Mouse (Mus musculus): Measurements from ENCODE around the gene Rps6. TPM values are rescaled to one million over a fixed set of nuclear protein-coding genes. Genes with fewer than 3 reads are reported as not detected.
"Not testable (repeated sequence)": the region's sequence is repeated elsewhere in the genome, so short reads cannot be mapped to it uniquely, and the experiment has no call there.

The Rps6 gene
- polyA plus RNA-seq, 1 experiment from 2014 or later = 431 TPM

DNA sequence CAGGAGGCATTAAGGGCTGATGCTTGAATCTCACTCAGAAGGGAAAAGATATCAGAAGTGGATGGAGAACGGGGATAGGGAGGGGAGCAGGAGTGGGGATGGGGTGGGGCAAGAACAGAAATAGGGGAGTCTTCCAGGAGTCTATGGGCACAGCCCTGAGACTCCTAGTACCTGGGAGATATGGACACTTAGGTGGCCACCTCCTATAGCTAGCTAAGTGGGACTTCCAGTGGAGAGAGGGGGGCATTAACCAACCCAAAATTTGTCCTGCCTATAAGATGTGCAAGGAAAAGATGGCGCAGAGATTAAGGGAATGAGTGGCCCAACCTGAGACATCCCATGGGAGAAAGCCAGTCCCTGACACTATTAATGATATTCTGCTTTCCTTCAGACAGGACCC lies 5.9 kb downstream of the Rps6 start:
- no peak for ATAC-seq (ENCODE audit: insufficient read depth)

DNA sequence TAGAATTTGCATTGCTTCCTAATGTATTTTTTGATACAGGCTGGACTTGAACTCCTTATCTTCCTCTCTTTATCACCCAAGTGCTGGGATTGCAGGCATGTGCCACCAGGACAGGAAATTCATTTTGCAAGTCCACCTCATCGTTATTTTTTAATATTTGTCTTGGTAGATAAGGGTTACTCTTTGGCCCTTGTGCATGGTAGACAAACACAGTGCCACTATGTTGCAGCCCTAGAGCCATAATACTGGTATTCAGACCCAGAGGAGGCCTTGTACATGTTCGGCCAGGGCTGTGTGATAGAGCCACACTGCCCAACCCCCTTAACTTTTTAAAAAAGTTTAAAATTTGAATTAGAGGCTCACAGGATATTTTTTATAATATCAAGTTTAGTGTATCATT lies 10.0 kb downstream of the Rps6 start:
- no peak for ATAC-seq (ENCODE audit: insufficient read depth)
- Histone ChIP-seq H3K27ac (replicated peaks) (no peak overlapping the region), H3K9ac (no peak overlapping the region), H3K9me3 (replicated peaks) (no peaks in the 10 kb centered on the region), H3K36me3 (replicated peaks) (peaks cover 39% of the 10 kb centered on the region), H3K4me1 (replicated peaks) (no peaks in the 10 kb centered on the region), H3K4me3 (replicated peaks) (no peak overlapping the region), H3K4me2 (no peak overlapping the region), H3K27me3 (no peaks in the 10 kb centered on the region)
- WGBS (ENCODE audit: insufficient replicate concordance) = 52% methylated on average over 2 of the region's 2 CpGs

More for the DNA sequence above, 5.9 kb downstream of the Rps6 start:
- Histone ChIP-seq H3K36me3 (replicated peaks) (peaks cover 56% of the 10 kb centered on the region), H3K4me1 (replicated peaks) (peaks cover 14% of the 10 kb centered on the region; the same call in 1 of the 2 replicates), H3K9ac (no peak overlapping the region), H3K4me3 (replicated peaks) (no peak overlapping the region), H3K9me3 (replicated peaks) (no peaks in the 10 kb centered on the region), H3K4me2 (no peak overlapping the region), H3K27ac (replicated peaks) (no peak overlapping the region), H3K27me3 (no peaks in the 10 kb centered on the region)
- 63% methylated on average over 2 of the region's 2 CpGs for WGBS (ENCODE audit: insufficient replicate concordance)

GRCm38 (mm10) chr4:86845384-86845783 lies 11.8 kb downstream of the Rps6 start:
- H3K36me3 ChIP-seq (replicated peaks) = peaks cover 43% of the 10 kb centered on the region
- no peaks in the 10 kb centered on the region for H3K9me3 ChIP-seq (replicated peaks)
- no peak overlapping the region for H3K4me3 ChIP-seq (replicated peaks)
- 75% methylated on average over 3 of the region's 3 CpGs for WGBS (ENCODE audit: insufficient replicate concordance)
- H3K27me3 ChIP-seq = no peaks in the 10 kb centered on the region
- ATAC-seq (ENCODE audit: insufficient read depth) = no peak
- no peak overlapping the region for H3K4me2 ChIP-seq
- H3K9ac ChIP-seq = no peak overlapping the region
- H3K27ac ChIP-seq (replicated peaks) = no peak overlapping the region
- H3K4me1 ChIP-seq (replicated peaks) = no peaks in the 10 kb centered on the region

GRCm38 (mm10) chr4:86841141-86841540 lies 16.1 kb downstream of the Rps6 start:
- not testable (repeated sequence) for H3K27me3 ChIP-seq; ATAC-seq (ENCODE audit: insufficient read depth); H3K9ac ChIP-seq; H3K4me1 ChIP-seq (replicated peaks); H3K4me3 ChIP-seq (replicated peaks); H3K27ac ChIP-seq (replicated peaks); H3K9me3 ChIP-seq (replicated peaks); H3K4me2 ChIP-seq
- WGBS (ENCODE audit: insufficient replicate concordance) = 81% methylated on average over 2 of the region's 2 CpGs
- H3K36me3 ChIP-seq (replicated peaks) = peaks cover 49% of the 10 kb centered on the region

GRCm38 (mm10) chr4:86831896-86832295 lies 25.3 kb downstream of the Rps6 start:
- H3K9ac ChIP-seq = no peak overlapping the region
- H3K9me3 ChIP-seq (replicated peaks) = no peaks in the 10 kb centered on the region
- H3K36me3 ChIP-seq (replicated peaks) = peaks cover 34% of the 10 kb centered on the region
- ATAC-seq (ENCODE audit: insufficient read depth) = no peak
- WGBS (ENCODE audit: insufficient replicate concordance) = 81% methylated on average over 2 of the region's 2 CpGs
- H3K4me3 ChIP-seq (replicated peaks) = no peak overlapping the region
- no peak overlapping the region for H3K27ac ChIP-seq (replicated peaks)
- H3K4me2 ChIP-seq = no peak overlapping the region
- no peaks in the 10 kb centered on the region for H3K27me3 ChIP-seq
- no peaks in the 10 kb centered on the region for H3K4me1 ChIP-seq (replicated peaks)

DNA sequence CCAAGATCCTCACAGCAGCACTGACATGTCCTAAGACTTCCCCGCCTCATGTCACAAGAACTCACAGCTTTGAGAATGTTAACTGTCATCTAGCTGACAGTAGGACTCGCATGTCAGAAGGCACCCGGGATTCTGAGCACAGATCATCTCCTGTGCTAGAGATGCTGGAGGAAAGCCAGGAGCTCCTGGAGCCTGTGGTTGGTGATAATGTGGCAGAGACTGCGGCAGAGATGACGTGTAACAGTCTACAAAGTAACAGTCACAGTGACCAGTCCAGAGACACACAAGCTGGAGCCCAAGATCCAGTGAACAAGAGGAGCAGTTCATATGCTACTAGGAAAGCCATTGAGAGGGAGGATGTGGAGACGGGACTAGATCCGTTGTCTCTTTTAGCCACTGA lies 32.1 kb downstream of the Rps6 start:
- 76% methylated on average over 7 of the region's 7 CpGs for WGBS (ENCODE audit: insufficient replicate concordance)
- Histone ChIP-seq H3K9ac (no peak overlapping the region), H3K27ac (replicated peaks) (no peak overlapping the region), H3K27me3 (no peaks in the 10 kb centered on the region), H3K9me3 (replicated peaks) (no peaks in the 10 kb centered on the region), H3K4me1 (replicated peaks) (no peaks in the 10 kb centered on the region), H3K36me3 (replicated peaks) (peaks cover 58% of the 10 kb centered on the region), H3K4me3 (replicated peaks) (no peak overlapping the region), H3K4me2 (no peak overlapping the region)
- no peak for ATAC-seq (ENCODE audit: insufficient read depth)

DNA sequence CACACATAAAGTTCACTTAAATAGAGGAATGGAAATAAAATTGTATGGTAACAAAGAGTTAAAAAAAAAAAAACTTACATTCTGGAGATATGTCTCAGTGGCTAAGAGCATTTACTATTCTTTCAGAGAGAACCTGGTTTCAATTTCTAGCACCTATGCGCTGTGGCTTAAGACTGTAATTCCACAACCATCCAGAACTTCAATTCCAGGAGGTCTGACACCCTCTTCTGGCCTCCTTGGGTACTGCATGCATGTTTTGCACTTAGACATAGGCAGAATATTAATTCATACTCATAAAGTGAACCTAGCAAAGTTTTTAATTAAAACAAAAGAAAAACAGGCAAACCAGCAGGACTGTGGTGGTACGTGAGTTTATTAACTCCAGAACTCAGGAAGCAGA lies 34.0 kb downstream of the Rps6 start:
- WGBS (ENCODE audit: insufficient replicate concordance) = 70% methylated on average over 2 of the region's 2 CpGs
- ATAC-seq (ENCODE audit: insufficient read depth) = no peak
- no peak overlapping the region for H3K27ac ChIP-seq (replicated peaks)

GRCm38 (mm10) chr4:86814850-86815249 lies 42.4 kb downstream of the Rps6 start:
- no peak for ATAC-seq (ENCODE audit: insufficient read depth)
- Histone ChIP-seq H3K9ac (no peak overlapping the region), H3K4me3 (replicated peaks) (no peak overlapping the region), H3K27me3 (no peaks in the 10 kb centered on the region), H3K36me3 (replicated peaks) (peaks cover 15% of the 10 kb centered on the region), H3K4me1 (replicated peaks) (no peaks in the 10 kb centered on the region), H3K27ac (replicated peaks) (no peak overlapping the region), H3K9me3 (replicated peaks) (no peaks in the 10 kb centered on the region), H3K4me2 (no peak overlapping the region)
- 43% methylated on average over 3 of the region's 3 CpGs for WGBS (ENCODE audit: insufficient replicate concordance)

More for the DNA sequence above, 34.0 kb downstream of the Rps6 start:
- Histone ChIP-seq H3K4me1 (replicated peaks) (no peaks in the 10 kb centered on the region), H3K4me2 (no peak overlapping the region), H3K9ac (no peak overlapping the region), H3K36me3 (replicated peaks) (peaks cover 50% of the 10 kb centered on the region), H3K4me3 (replicated peaks) (no peak overlapping the region), H3K9me3 (replicated peaks) (no peaks in the 10 kb centered on the region), H3K27me3 (no peaks in the 10 kb centered on the region)

DNA sequence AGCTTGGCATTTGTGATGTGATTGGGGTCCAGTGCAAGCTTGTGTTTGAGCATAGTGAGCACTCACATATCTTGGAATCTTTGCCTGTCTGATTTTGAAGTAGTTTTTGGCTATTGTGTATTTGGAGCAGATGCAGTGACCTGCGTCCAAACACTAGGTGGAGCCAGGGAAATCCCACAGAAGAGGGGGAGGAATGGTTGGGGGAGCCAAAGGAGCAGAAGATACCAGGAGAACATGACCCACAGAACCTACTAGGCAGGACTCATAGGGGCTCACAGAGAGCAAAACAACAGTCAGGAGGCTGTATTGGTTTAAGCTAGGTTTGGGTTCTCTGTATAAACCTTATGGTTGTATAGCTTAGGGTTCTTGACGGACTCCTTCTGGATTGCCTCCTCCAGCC lies 46.6 kb downstream of the Rps6 start:
- Histone ChIP-seq H3K4me3 (replicated peaks) (no peak overlapping the region), H3K4me1 (replicated peaks) (no peaks in the 10 kb centered on the region), H3K9ac (no peak overlapping the region), H3K9me3 (replicated peaks) (no peaks in the 10 kb centered on the region), H3K4me2 (no peak overlapping the region), H3K36me3 (replicated peaks) (peaks cover 12% of the 10 kb centered on the region), H3K27ac (replicated peaks) (no peak overlapping the region), H3K27me3 (no peaks in the 10 kb centered on the region)
- no peak for ATAC-seq (ENCODE audit: insufficient read depth)
- WGBS (ENCODE audit: insufficient replicate concordance) = 60% methylated on average over 2 of the region's 2 CpGs

Other genes starting within 250 kb of the Rps6 start
- 10.9 and 11.4 TPM in 2 replicates for gene Haus6, start 245.4 kb downstream of the Rps6 start, polyA plus RNA-seq (2015; fragmentation: Nextera tagmentation; extraction: Ambion mirVana)
- gene Plin2, start 187.4 kb downstream of the Rps6 start, polyA plus RNA-seq (2015; fragmentation: Nextera tagmentation; extraction: Ambion mirVana) = 154 and 163 TPM in 2 replicates
- 1.9 and 2.1 TPM in 2 replicates for gene Dennd4c, start 108.9 kb downstream of the Rps6 start, polyA plus RNA-seq (2015; fragmentation: Nextera tagmentation; extraction: Ambion mirVana)
- 5.2 and 7.0 TPM in 2 replicates for gene Acer2, start 17.0 kb upstream of the Rps6 start, polyA plus RNA-seq (2015; fragmentation: Nextera tagmentation; extraction: Ambion mirVana)

Measured in liver, embryonic 15.5 days (tissue).